Mouse (Mus musculus) MN1 (cell line): ENCODE data around the gene Mindy4.

ENCODE experiments used
- DNase-seq: peaks from one replicate; pipeline ENCODE4 v3.0.0-alpha.2; 2016; ENCODE audit warnings: low spot score

Mindy4 gene

GRCm38 (mm10) chr6:55310179-55310578 lies 107.0 kb downstream of the Mindy4 start:
- no peak for DNase-seq

- no peak for DNase-seq
Observed at GRCm38 (mm10) chr6:55311962-55312361, 108.8 kb downstream of the Mindy4 start.

- no peak for DNase-seq
Observed at GRCm38 (mm10) chr6:55313893-55314292, 110.7 kb downstream of the Mindy4 start.

GRCm38 (mm10) chr6:55314628-55315027 lies 111.4 kb downstream of the Mindy4 start:
- DNase-seq, result no peak

GRCm38 (mm10) chr6:55318597-55318996 lies 115.4 kb downstream of the Mindy4 start:
- DNase-seq, result no peak

- DNase-seq, result no peak
Observed at GRCm38 (mm10) chr6:55319585-55320551, 116.7 kb downstream of the Mindy4 start.

- DNase-seq, result no peak
Observed at GRCm38 (mm10) chr6:55320894-55321293, 117.7 kb downstream of the Mindy4 start.

GRCm38 (mm10) chr6:55321518-55321917 lies 118.3 kb downstream of the Mindy4 start:
- DNase-seq, result no peak

GRCm38 (mm10) chr6:55322980-55323379 lies 119.8 kb downstream of the Mindy4 start:
- DNase-seq, result no peak

GRCm38 (mm10) chr6:55323908-55324634 lies 120.9 kb downstream of the Mindy4 start:
- DNase-seq, result no peak

GRCm38 (mm10) chr6:55324785-55325184 lies 121.6 kb downstream of the Mindy4 start:
- DNase-seq, result no peak

- DNase-seq, result no peak
Observed at GRCm38 (mm10) chr6:55326299-55326698, 123.1 kb downstream of the Mindy4 start.

GRCm38 (mm10) chr6:55327326-55327725 lies 124.1 kb downstream of the Mindy4 start:
- no peak for DNase-seq

- no peak for DNase-seq
Observed at GRCm38 (mm10) chr6:55328179-55328578, 125.0 kb downstream of the Mindy4 start.

- no peak for DNase-seq
Observed at GRCm38 (mm10) chr6:55331315-55331714, 128.1 kb downstream of the Mindy4 start.

- no peak for DNase-seq
Observed at GRCm38 (mm10) chr6:55332100-55332772, 129.1 kb downstream of the Mindy4 start.

GRCm38 (mm10) chr6:55332773-55333109 lies 129.6 kb downstream of the Mindy4 start:
- no peak for DNase-seq

GRCm38 (mm10) chr6:55335989-55336514 lies 132.9 kb downstream of the Mindy4 start, which contains the start of gene Aqp1:
Aqp1 (plus strand) TSS chr6:55336432.
- DNase-seq, result peak; percentile 42

- DNase-seq, result no peak
Observed at GRCm38 (mm10) chr6:55337242-55337641, 134.1 kb downstream of the Mindy4 start.

GRCm38 (mm10) chr6:55338077-55338476 lies 134.9 kb downstream of the Mindy4 start:
- DNase-seq, result no peak

- no peak for DNase-seq
Observed at GRCm38 (mm10) chr6:55338934-55339825, 136.0 kb downstream of the Mindy4 start.
